In genomic region chr11:111966401-111966800, GRCm38 (mm10) we compare ENCODE assay signal across 21 mouse cellular contexts.
"Had no signal": no experiment of that assay in that cellular context is flagged by ENCODE, and none has a peak within 500 bp of the region (broad histone marks: within the 10 kb centered on the region; RNA-seq: fewer than 3 reads in every experiment).

No protein-coding gene starts in this region.

- H3K4me3 ChIP-seq: layer of hippocampus, adult 2 months; limb, embryonic 10.5 days; limb, embryonic 13.5 days; liver, embryonic 12.5 days; liver, embryonic 15.5 days; lung, embryonic 15.5 days; megakaryocyte, embryonic 14.5 days; midbrain, embryonic 10.5 days; midbrain, embryonic 15.5 days; stomach, embryonic 15.5 days had no signal

- H3K27me3 ChIP-seq: limb, embryonic 13.5 days; liver, embryonic 12.5 days; liver, embryonic 15.5 days; lung, embryonic 15.5 days; megakaryocyte, embryonic 14.5 days; midbrain, embryonic 15.5 days; stomach, embryonic 15.5 days had no signal

- H3K4me2 ChIP-seq: limb, embryonic 13.5 days; liver, embryonic 12.5 days; liver, embryonic 15.5 days; lung, embryonic 15.5 days; midbrain, embryonic 15.5 days; stomach, embryonic 15.5 days had no signal

- H3K9me3 ChIP-seq: limb, embryonic 10.5 days; limb, embryonic 13.5 days; liver, embryonic 12.5 days; liver, embryonic 15.5 days; lung, embryonic 15.5 days; midbrain, embryonic 10.5 days; midbrain, embryonic 15.5 days; stomach, embryonic 15.5 days had no signal

- H3K36me3 ChIP-seq: limb, embryonic 10.5 days; limb, embryonic 13.5 days; liver, embryonic 12.5 days; liver, embryonic 15.5 days; lung, embryonic 15.5 days; midbrain, embryonic 10.5 days; midbrain, embryonic 15.5 days; stomach, embryonic 15.5 days had no signal

- H3K4me1 ChIP-seq: liver, embryonic 12.5 days; liver, embryonic 15.5 days; megakaryocyte, embryonic 14.5 days; midbrain, embryonic 10.5 days; midbrain, embryonic 15.5 days; stomach, embryonic 15.5 days had no signal

- ATAC-seq: intestine, embryonic 16.5 days; liver, embryonic 12.5 days; midbrain, embryonic 15.5 days had no signal

- H3K27ac ChIP-seq: layer of hippocampus, adult 2 months; limb, embryonic 10.5 days; limb, embryonic 13.5 days; liver, embryonic 12.5 days; liver, embryonic 15.5 days; lung, embryonic 15.5 days; midbrain, embryonic 10.5 days; midbrain, embryonic 15.5 days; stomach, embryonic 15.5 days had no signal

- DNase-seq: kidney, adult 8-10 months; kidney, postnatal 25 days; layer of hippocampus, adult 9-11 months; liver; lung, adult 18-20 months; lung, postnatal 10 days; lung, postnatal 36 days; right cerebral cortex, postnatal 25 days; spleen, adult 18-20 months; thymus, postnatal 25 days had no signal

- H3K9ac ChIP-seq: limb, embryonic 13.5 days; liver, embryonic 12.5 days; liver, embryonic 15.5 days; lung, embryonic 15.5 days; midbrain, embryonic 15.5 days; stomach, embryonic 15.5 days had no signal
